Mouse (Mus musculus) testis, adult 2 months (tissue): ENCODE measurements at regions not wholly inside any gene's neighbourhood (a gene's known extent, or its start where the extent isn't known, plus 50 kb on each side); places are given as distances from the start of the nearest gene placed in this dataset.

Experiments
- CTCF ChIP-seq: fragments of 200-500 bp; IDR thresholded peaks from 2 replicates; pipeline ENCODE4 v1.5.1; 2012; ENCODE audit warnings: low read depth, mild to moderate bottlenecking, inconsistent platforms, low read length, moderate library complexity; ENCODE audit not compliant: control insufficient read depth, insufficient read depth, insufficient replicate concordance
- POLR2A ChIP-seq: fragments of 200-500 bp; IDR thresholded peaks from 2 replicates; pipeline ENCODE4 v1.6.1; 2012; ENCODE audit warnings: low read depth, mild to moderate bottlenecking, inconsistent platforms, low read length, moderate library complexity; ENCODE audit not compliant: control insufficient read depth

DNA sequence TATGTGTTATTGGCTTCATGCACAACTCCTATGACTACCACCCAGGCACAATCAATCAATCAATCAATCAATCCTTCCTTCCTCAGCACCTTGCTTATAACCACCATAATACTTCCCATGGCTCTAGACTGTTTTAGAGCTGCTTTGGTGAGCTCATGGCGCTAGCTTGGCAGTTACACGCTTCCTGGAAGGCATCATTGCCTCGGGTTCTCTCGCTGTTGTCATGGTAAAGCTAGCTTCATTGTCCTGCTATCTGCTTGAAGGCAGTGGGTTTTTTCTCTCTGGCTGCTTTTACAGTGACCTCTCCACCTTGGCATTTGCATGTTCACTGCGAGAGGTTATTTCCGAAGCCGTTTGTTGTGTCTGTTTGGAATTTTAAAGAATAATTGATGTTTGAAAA is 174.7 kb downstream of the Tmx1 start:
- TF ChIP-seq CTCF (no peak), POLR2A (no peak)
